Mouse (Mus musculus): ENCODE results near the gene Kirrel3.

The Kirrel3 gene

GRCm38 (mm10) chr9:34518861-34519260 is 33.2 kb downstream of the Kirrel3 start:
- DNase-seq: no peak

- no peak for DNase-seq
Observed at GRCm38 (mm10) chr9:34520234-34520950, 34.7 kb downstream of the Kirrel3 start.

DNA sequence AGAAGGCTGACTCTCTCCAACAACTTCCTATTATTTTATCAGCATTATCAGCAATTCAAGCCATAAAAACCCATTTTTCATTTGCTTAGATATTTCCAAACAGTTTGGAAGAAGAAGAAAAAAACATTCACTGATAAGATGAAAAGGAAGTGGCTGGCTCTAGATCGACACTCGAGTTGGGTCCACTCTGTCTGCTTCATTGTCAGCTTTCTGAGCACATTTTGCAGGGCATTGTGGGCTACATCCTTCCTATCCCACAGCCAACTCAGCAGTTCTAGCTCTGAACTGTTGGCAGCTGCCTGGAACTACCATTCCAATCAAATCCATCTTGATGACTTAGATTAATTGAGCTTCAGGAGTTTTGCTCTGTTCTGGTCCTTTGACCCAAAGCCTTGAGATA is 40.0 kb downstream of the Kirrel3 start:
- DNase-seq: no peak

DNA sequence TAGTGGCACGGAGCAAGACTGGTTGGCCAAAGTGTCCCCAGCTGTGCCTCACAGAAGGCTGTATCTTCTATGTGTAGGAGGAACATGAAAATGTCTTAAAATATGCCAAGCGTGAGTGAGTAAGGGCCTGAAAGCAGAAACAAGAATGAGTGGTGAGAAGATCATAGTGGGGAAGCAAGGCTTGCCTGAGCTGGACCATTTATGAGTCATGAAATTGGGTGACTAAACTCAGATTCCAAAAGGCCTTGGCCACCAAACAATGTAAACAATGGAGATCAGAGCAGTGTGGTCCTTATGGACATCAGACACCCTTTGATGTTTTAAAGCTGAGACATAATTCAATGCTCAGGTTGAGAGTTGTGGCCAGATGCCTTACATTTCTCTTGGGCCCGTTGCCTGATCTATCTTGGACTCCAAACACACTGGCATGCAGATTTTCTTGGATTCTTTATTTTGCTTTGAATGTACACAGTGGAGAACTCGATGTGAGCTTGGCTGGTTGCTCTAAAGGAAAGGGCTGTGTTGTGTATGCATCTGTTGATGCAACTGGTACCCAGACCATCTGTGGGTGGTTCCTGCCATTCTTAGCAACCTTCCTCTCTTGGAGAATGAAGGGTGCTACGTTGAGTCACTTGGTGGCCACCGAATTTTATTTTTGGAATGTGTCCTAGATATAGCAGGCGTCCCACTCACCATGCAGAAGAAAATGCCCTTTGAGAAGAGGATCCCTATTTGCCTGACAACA is 53.1 kb downstream of the Kirrel3 start:
- DNase-seq: no peak

DNA sequence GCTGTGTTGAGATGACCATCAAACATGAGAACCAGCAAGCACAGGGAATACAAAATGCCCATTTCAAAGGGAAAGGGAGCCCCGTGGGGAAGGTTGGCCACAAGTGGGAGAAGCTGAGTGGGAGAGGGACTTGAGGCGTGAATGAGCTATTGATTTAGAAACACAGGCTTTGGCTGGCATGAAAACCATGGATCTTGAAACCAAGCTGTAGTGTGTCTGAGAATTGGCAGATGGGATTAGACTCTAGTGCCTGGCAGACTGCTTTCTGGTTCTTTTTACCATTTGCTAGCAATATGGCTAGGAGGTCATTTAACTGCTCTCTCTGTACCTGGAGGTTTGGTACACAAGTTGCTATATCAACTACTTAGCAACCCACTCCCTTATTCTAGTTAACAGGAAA is 56.2 kb downstream of the Kirrel3 start:
- DNase-seq: no peak

DNA sequence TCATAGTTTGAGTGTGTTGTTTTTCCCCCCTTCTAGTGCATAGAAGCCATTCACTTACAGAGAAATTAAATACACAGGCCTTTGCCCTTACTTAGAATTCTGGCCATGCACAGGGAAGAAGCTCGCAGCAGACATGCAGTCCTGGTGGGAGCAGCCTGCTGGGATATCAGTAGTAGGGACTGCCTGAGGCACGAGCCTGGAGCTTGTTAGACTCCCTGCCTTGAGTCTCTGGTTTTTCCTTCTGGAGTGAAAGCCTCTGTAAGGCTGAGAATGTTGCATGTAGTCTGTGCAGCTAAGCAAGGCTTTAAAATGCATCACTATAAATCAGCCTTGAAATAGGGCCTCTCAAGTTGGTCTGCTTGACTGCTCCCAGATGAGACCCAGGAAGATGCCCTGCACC is 70.0 kb downstream of the Kirrel3 start:
- DNase-seq: no peak

- peak; percentile 47 for DNase-seq
Observed at GRCm38 (mm10) chr9:34557846-34558245, 72.2 kb downstream of the Kirrel3 start.

DNA sequence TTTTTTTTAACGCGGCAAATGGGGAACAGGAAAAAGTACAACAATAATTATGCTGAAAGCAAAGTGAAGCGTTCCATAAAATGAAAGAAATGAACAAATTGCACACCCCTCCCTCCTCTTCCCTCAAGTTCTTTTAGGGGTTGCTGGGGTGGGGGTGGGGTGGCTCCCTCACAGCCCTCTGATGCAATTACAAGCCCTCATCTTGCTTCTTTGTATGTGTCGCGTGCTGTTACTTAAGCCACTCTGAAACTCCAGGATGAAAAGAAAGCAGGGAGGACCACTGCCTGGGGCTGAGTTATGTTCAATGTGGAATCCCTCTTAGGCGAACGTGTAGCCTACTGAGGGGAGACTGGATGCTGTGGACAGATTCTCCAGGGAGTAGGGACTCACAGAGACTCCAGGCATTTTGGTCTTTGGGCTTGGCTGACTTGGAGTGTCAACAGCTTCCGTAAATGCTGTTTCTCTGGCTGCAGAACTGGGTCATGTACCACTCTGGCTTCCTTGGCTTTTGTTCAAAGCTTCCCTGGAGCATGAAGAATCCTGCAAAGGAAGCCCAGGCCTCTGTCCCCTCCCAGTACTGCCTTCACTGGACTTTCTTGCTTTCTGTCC is 72.7 kb downstream of the Kirrel3 start:
- peak; percentile 87 for DNase-seq

DNA sequence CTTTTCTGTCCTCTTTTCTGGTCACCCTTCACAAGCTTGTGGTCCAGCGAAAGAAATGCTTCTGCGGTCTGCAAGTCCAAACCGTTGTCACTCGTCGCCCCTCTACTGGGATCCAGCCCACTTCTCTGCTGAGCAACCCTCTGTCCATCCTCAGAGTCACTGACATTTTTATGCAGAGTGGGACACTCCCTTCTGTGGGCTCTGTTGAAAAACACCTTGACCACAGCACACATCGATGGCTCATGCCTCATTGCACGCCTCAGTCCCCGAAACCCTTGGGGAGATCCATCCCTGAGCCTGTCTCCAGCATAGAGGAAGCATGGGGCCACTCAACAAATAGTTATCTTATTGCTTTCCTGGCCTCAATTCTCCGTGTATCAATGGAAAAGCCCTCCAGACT is 73.4 kb downstream of the Kirrel3 start:
- DNase-seq: no peak

GRCm38 (mm10) chr9:34561281-34561680 is 75.6 kb downstream of the Kirrel3 start:
- no peak for DNase-seq

DNA sequence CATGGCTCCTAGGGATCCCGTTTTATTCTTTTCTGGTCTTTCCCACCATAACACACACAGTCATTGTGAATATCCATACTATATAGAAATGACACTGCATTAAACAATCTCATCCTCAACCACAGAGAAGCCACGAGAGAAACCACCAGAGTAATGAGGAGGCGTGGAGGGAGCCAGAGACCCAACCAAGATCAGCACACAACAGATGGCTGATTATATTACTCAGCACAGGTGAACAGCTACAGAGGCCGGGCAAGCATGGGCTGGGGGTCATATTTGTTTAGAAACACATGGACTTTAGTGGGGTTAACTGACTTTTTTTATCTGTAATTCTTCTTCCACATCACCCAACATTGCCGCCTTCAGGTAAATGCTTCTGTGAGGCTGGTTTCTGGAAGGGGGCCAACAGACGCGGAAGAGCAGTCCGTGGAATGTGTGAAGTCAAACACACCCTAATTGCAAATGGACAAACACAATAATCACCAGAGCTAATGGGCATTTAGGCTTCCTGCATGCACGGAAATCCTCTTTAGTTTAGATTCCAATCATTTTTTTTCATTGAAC is 76.8 kb downstream of the Kirrel3 start:
- DNase-seq: peak; percentile 49

GRCm38 (mm10) chr9:34573906-34574305 is 88.2 kb downstream of the Kirrel3 start:
- DNase-seq: no peak

- DNase-seq: no peak
Observed at GRCm38 (mm10) chr9:34574611-34575010, 88.9 kb downstream of the Kirrel3 start.

DNA sequence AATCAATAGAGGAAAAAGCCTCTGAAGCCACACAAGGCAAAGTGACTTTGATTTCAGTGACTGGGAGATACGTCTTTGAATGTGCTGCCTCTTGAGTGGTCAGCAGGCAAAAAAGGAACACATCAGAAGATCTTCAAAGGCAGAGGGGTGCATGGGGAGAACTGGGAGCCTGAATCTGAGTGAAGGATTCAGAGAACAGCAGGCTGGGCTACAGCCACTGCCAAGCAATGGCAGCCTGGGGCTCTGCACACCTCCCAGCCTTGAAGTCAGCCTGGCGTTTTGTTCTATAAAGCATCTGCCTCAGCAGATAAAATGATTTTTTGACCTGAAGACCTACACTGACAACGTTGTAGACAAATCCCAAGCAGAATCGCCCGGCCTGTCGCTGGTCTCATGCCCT is 93.5 kb downstream of the Kirrel3 start:
- DNase-seq: no peak

- no peak for DNase-seq
Observed at GRCm38 (mm10) chr9:34580059-34580458, 94.4 kb downstream of the Kirrel3 start.

DNA sequence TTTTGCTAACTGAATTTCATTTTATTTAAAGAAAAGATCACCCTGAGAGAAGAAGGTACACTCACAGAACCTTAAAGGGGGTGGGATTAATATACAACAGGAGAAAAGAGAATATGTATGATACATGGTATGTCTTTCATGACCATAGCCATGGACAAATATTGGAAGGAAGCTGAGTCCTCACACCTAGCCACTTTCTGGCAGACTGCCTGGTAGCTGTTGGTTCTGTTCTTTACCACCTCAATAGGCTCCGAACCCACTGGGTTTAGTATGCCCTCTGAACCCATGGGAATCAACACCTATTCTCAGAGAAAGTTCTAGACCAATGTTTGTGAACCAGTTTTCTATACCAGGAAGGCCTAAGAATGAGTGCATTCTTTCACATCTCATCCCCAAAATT is 96.8 kb downstream of the Kirrel3 start:
- no peak for DNase-seq

- no peak for DNase-seq
Observed at GRCm38 (mm10) chr9:34585487-34585886, 99.8 kb downstream of the Kirrel3 start.

GRCm38 (mm10) chr9:34586080-34586479 is 100.4 kb downstream of the Kirrel3 start:
- peak; percentile 54 for DNase-seq

GRCm38 (mm10) chr9:34589799-34590198 is 104.1 kb downstream of the Kirrel3 start:
- no peak for DNase-seq

- DNase-seq: no peak
Observed at GRCm38 (mm10) chr9:34592073-34592610, 106.4 kb downstream of the Kirrel3 start.

GRCm38 (mm10) chr9:34593889-34594288 is 108.2 kb downstream of the Kirrel3 start:
- no peak for DNase-seq

DNA sequence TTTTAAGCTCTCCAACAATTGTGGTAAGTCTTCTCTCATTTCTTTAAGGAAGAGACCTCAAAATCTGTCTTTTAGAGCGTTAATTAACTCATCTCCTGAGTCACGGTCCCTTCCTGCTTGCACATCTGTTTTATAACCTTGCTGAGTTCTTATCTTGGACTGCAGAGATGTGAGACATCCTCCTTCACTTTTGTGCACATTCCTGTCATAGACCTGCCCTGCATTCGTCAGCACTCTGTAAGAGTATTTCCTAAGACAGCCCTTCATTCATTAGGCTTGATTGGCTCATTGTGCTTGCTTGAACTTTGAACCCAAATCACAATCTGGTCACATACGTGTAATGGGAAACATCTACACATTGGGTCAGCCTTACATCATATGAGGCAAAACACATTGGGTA is 114.6 kb downstream of the Kirrel3 start:
- DNase-seq: no peak

- no peak for DNase-seq
Observed at GRCm38 (mm10) chr9:34603750-34604149, 118.1 kb downstream of the Kirrel3 start.
